Mouse (Mus musculus) cerebellum, adult 11-12 months (tissue): ENCODE data around the gene Lpar3.

Experiments
- DNase-seq: peaks from one replicate; pipeline ENCODE4 v3.0.0; 2022

Lpar3 gene

DNA sequence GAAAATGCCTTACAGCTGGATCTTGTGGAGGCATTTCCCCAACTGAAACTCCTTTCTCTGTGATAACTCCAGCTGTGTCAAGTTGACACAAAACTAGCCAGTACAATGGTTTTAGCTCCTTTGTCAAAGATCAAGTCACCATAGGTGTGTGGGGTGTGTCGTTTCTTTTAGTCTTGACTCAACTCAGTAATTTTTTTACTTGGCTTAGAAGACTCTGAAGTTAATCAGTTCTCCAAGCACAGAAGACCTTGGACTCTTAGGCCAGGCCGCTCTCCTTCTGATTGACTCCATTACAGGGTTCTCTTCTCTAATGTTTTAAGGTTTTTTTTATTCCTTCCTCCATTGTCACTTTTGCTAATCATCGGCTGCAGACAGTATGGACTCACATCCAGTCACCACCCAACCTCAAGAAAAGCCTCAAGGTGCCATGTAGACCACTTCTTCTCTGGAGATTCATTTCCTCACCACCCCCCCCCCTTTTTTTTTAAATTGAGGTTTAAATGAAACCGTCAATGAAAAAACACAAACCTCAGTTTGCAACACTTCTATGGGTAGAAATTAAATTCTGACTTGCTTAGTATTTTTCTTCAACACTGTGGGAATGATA, 9.5 kb upstream of the Lpar3 start:
- no peak for DNase-seq

GRCm38 (mm10) chr3:146211964-146212363, 8.8 kb upstream of the Lpar3 start:
- no peak for DNase-seq

GRCm38 (mm10) chr3:146213336-146213735, 7.4 kb upstream of the Lpar3 start:
- DNase-seq = no peak

GRCm38 (mm10) chr3:146216561-146216960, 4.2 kb upstream of the Lpar3 start:
- DNase-seq = no peak

GRCm38 (mm10) chr3:146224271-146224670, 3.5 kb downstream of the Lpar3 start:
- DNase-seq = no peak

DNA sequence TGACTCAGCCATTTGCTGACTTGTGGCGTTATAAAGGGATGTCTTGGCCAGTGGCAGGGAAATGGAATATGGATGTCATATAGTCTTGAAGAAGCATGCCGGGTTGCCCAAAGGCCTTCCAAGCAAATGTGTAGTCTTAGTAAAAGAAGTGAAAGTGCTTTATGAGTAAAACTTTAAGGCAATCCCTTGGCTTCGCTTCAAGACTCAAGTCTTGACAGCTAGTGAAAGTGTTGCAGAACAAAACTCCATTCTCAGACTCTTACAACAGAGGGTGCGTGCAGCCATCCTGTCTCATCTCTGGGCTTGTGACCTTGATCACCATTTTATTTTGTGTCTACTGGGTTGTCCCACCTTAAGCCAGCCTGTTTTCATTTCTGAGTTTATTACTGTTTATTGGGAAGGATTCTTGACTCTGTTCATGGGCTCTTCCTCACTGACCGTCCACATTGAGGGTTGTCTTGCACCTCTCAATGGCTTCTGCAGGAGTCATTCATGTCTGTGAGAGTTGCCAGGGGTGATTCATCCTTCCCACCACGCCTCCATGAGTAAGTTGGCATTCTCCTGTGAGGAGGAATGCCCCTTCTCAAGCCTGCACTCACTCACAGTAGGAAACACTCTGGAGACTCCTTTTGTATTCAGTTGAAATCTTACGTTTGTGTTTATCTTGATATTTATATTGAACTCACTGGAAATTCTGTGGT, 4.4 kb downstream of the Lpar3 start:
- no peak for DNase-seq

DNA sequence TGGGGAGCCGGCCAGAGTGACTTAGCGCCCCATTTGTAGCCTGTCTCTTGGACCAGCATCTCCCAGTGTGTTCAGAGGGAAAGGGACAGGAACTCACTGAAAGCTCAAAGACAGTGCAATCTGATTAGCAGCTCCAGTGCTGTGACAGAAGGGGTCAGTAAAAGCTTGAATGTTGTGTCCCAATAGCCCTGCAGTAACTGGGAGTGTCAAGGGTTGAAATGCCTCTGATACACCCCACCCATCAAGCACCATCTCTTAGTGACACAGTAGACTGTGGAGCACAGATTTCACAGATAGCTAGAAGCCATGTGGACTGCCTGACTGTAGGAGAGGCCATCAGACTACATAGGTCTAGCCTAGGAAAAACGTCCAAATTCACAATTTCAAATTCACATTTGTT, 6.7 kb downstream of the Lpar3 start:
- DNase-seq = no peak

DNA sequence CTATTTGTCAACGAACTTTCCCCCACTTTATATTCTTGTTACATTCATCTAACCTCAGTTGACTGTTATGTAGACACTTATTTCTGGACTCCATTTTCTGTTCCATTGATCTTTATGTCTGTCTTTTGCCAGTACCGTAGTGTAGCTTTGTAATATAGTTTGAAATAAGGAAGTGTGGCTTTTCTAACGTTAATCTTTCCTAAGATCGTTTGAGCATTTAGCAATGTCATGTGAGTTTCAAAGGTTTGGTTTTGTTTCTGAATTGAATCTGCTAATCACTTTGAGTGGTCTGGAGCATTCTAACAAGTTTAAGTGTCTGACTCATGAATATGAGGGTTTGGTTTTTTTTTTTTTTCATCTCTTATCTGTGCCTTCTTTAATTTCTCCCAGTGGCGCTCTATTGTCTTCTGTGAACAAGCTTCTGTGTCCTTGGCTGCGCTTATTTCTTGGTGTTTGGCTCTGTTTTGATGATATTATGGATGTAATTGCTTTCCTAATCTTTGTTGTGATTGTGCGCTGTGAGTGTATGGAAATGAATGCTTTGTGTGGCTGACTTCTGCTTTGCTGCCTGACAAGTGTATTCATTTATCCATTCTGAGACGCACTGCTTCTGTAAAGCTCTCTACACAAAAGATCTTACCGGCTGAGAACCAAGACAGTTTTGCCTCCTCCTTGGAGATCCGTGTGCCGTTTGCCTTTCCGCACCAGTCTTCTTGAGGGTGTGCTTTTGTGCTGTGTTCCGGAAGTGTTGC, 8.0 kb downstream of the Lpar3 start:
- DNase-seq = no peak

- DNase-seq = no peak
These were observed 11.9 kb downstream of the Lpar3 start for GRCm38 (mm10) chr3:146232708-146233107.

GRCm38 (mm10) chr3:146233741-146234140, 13.0 kb downstream of the Lpar3 start:
- no peak for DNase-seq

- DNase-seq = no peak
These were observed 13.8 kb downstream of the Lpar3 start for GRCm38 (mm10) chr3:146234530-146234929.

GRCm38 (mm10) chr3:146236280-146236679, 15.5 kb downstream of the Lpar3 start:
- DNase-seq = no peak

DNA sequence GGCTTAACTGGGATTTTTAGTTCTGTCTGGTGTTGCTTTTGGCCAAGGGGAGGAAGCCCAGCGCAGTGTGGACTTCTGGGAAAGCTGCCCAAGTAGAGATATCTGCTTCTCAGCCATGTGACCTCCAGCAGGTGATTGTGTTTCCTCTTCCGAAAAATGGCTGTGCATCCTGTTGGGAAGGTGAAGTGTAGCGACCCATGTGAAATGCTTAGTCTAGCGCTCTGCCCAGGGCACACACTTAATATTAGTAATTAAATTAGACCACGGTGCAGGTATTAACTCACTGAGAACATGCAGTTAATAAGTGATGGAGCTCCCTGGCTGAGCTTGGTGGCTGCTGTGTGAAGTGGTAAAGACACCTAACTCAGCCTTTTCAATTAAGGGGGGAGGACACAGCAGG, 16.9 kb downstream of the Lpar3 start:
- no peak for DNase-seq

- no peak for DNase-seq
These were observed 23.9 kb downstream of the Lpar3 start for GRCm38 (mm10) chr3:146244630-146245029.

GRCm38 (mm10) chr3:146246557-146246956, 25.8 kb downstream of the Lpar3 start:
- no peak for DNase-seq

DNA sequence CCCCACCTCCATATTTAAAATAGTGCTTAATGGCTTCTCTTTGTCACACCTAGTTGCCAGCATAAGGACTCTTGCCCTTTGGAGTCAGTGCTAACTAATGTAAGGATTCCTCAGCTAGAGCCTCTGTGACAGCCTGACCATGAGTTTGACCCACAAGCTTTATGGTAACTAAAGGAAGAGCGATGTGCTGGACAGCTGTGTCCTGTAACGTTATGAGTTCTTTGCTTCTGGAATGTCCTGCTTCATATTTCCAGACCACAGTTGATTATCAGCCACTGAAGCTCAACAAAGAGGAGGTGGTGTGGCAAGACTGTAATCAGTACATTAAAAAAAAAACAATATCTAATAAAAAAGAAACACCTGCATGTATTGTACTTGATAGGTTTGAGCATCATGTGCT, 26.2 kb downstream of the Lpar3 start:
- DNase-seq = no peak

DNA sequence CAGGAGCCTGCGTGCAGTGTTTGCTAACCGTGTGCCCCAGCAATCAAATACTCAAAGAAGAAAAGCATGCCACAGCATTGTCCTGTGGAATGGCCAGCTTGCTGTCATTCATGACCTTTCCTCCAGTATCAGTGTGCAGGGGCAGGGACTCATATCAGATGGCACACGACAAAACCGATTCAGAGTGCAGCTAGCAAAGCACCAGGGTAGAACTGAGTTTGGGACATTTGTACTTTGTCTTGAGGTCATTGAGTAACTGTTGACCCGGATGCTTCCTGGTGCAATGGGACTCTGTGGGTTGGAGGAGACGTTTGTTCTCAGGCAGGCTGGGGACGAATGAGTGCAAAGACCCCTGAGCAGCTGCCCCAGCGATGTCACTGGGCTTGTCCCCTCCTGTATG, 29.1 kb downstream of the Lpar3 start:
- no peak for DNase-seq

DNA sequence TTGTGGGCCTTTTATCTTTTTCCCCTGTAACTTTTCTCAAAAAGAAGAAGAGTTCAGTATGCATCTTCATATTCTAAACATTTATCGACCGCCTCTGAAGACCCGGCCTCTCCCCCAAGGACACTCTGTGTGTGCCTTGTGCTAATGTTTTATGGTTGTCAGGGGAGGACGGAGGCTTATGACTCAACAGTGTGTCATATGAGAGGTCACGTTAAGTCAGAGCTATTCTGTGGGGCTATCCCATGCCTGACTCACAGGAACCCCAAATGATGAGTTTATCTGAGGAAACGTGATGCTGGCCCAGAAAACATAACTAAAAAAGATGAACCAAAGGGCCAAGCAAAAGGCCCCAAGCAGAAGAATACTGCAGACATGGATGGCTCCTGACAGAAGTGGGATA, 31.0 kb downstream of the Lpar3 start:
- DNase-seq = no peak

- no peak for DNase-seq
These were observed 33.1 kb downstream of the Lpar3 start for GRCm38 (mm10) chr3:146253736-146254320.

DNA sequence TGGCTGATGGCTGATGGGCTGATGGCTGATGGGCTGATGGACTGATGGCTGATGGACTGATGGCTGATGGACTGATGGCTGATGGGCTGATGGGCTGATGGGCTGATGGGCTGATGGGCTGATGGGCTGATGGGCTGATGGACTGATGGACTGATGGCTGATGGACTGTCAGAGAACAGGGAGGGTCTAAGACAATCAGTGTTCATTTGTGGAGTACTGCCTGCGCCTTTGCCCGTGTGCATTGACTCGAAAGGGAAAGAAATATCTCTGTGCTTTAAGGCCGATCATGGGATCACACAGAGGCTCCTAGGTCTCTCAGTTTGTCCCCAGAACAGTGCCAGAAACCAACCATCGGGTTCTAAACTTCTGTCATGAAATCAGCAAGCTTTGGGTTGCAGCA, 34.4 kb downstream of the Lpar3 start:
- no peak for DNase-seq

- DNase-seq = no peak
These were observed 36.8 kb downstream of the Lpar3 start for GRCm38 (mm10) chr3:146257483-146258122.

- no peak for DNase-seq
These were observed 39.4 kb downstream of the Lpar3 start for GRCm38 (mm10) chr3:146260203-146260602.

DNA sequence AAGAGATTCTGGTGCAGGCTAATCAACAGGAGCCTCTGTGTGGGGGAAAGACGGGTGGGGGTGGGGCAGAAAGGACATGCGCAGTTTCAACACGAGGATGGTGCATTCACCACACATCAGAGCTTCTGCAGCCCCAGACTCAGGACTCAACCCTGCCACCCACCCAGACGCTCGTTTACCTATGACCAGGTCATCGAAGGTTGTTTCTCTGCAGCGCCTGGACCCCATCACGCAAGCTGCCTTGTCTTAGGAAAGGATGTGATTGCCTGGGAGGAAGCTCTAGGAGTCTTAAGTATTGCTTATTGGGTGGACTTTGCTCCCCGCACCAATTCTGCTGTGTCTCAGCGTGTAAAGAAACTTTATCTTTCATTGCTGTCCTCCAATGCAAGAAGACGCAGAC, 40.1 kb downstream of the Lpar3 start:
- DNase-seq = no peak
